Mouse (Mus musculus) adrenal gland, postnatal 0 days (tissue): ENCODE data around the gene Tbx6. TPM values are rescaled to one million over a fixed set of nuclear protein-coding genes. Genes with fewer than 3 reads are reported as not detected.

Experiments
- polyA plus RNA-seq: library from polyadenylated mRNA; unstranded; fragments of >200 nt; fragmentation: Nextera tagmentation; extraction: Ambion mirVana; gene quantifications from 2 replicates; pipeline ENCODE4 v1.2.1, GENCODE M21; 2015

The Tbx6 gene
- polyA plus RNA-seq, result 0.07 and 0.25 TPM in 2 replicates

GRCm38 (mm10) chr7:126780971-126781635 is at the start of gene Tbx6:
Gene Tbx6, plus strand, starts transcription at chr7:126781483.

GRCm38 (mm10) chr7:126759050-126759671 is 22.1 kb upstream of the Tbx6 start, which contains the start of gene Mapk3:
Gene Mapk3, plus strand, starts transcription at chr7:126759601.

GRCm38 (mm10) chr7:126766201-126766600 is 15.1 kb upstream of the Tbx6 start, which contains the start of gene Gdpd3:
Gene Gdpd3, plus strand, starts transcription at chr7:126766334.

GRCm38 (mm10) chr7:126776598-126777057 is 4.7 kb upstream of the Tbx6 start, which contains the start of gene Ypel3:
Gene Ypel3, plus strand, starts transcription at chr7:126776955.

GRCm38 (mm10) chr7:126791851-126792720 is 10.8 kb downstream of the Tbx6 start, which contains the start of gene Ppp4c:
Gene Ppp4c, minus strand, starts transcription at chr7:126792496.

GRCm38 (mm10) chr7:126797411-126798126 is 16.3 kb downstream of the Tbx6 start, which contains the start of gene Fam57b:
Gene Fam57b, plus strand, starts transcription at chr7:126797668.

GRCm38 (mm10) chr7:126831539-126831938 is 50.3 kb downstream of the Tbx6 start, which contains the start of gene 4930451I11Rik:
Gene 4930451I11Rik, minus strand, starts transcription at chr7:126831639.

Other genes with a start within 250 kb of the Tbx6 start
- 124 and 159 TPM in 2 replicates for gene Eif3c, start 215.1 kb upstream of the Tbx6 start, polyA plus RNA-seq
- 0.87 and 1.9 TPM in 2 replicates for gene Apobr, start 196.5 kb upstream of the Tbx6 start, polyA plus RNA-seq
- gene Cln3, start 195.7 kb upstream of the Tbx6 start, polyA plus RNA-seq, result 18.2 and 21.2 TPM in 2 replicates
- gene Il27, start 186.5 kb upstream of the Tbx6 start, polyA plus RNA-seq, result not detected in 2 replicates
- 25.1 and 37.7 TPM in 2 replicates for gene Nupr1, start 150.6 kb upstream of the Tbx6 start, polyA plus RNA-seq
- gene Sgf29, start 132.2 kb upstream of the Tbx6 start, polyA plus RNA-seq, result 21.8 and 29.0 TPM in 2 replicates
- gene Sult1a1, start 105.1 kb upstream of the Tbx6 start, polyA plus RNA-seq, result 41.3 and 56.5 TPM in 2 replicates
- gene Bola2, start 86.1 kb upstream of the Tbx6 start, polyA plus RNA-seq, result 164 and 213 TPM in 2 replicates
- 7.1 and 8.3 TPM in 2 replicates for gene Slx1b, start 85.7 kb upstream of the Tbx6 start, polyA plus RNA-seq
- gene Coro1a, start 73.7 kb upstream of the Tbx6 start, polyA plus RNA-seq, result 30.5 and 42.8 TPM in 2 replicates
- gene Mapk3, start 21.9 kb upstream of the Tbx6 start, polyA plus RNA-seq, result 85.9 and 91.2 TPM in 2 replicates
- gene Gdpd3, start 15.1 kb upstream of the Tbx6 start, polyA plus RNA-seq, result 1.4 and 2.6 TPM in 2 replicates
- gene Ypel3, start 4.5 kb upstream of the Tbx6 start, polyA plus RNA-seq, result 268 and 297 TPM in 2 replicates
- gene Ppp4c, start 11.0 kb downstream of the Tbx6 start, polyA plus RNA-seq, result 149 and 172 TPM in 2 replicates
- 3.6 and 8.0 TPM in 2 replicates for gene Fam57b, start 16.2 kb downstream of the Tbx6 start, polyA plus RNA-seq
- not detected in 2 replicates for gene 4930451I11Rik, start 50.2 kb downstream of the Tbx6 start, polyA plus RNA-seq
- 1.7 and 6.6 TPM in 2 replicates for gene Doc2a, start 65.9 kb downstream of the Tbx6 start, polyA plus RNA-seq
- gene Hirip3, start 80.5 kb downstream of the Tbx6 start, polyA plus RNA-seq, result 7.6 and 11.4 TPM in 2 replicates
- 49.7 and 55.2 TPM in 2 replicates for gene Ino80e, start 80.9 kb downstream of the Tbx6 start, polyA plus RNA-seq
- gene Taok2, start 103.2 kb downstream of the Tbx6 start, polyA plus RNA-seq, result 17.9 and 23.1 TPM in 2 replicates
- gene Tmem219, start 141.4 kb downstream of the Tbx6 start, polyA plus RNA-seq, result 50.5 and 58.1 TPM in 2 replicates
- gene Kctd13, start 147.4 kb downstream of the Tbx6 start, polyA plus RNA-seq, result 21.4 and 26.4 TPM in 2 replicates
- gene Asphd1, start 168.1 kb downstream of the Tbx6 start, polyA plus RNA-seq, result 1.0 and 1.3 TPM in 2 replicates
- 35.6 and 92.1 TPM in 2 replicates for gene Sez6l2, start 169.1 kb downstream of the Tbx6 start, polyA plus RNA-seq
- gene Cdipt, start 194.4 kb downstream of the Tbx6 start, polyA plus RNA-seq, result 79.0 and 102 TPM in 2 replicates
- 3.6 and 5.2 TPM in 2 replicates for gene Cdiptos, start 194.6 kb downstream of the Tbx6 start, polyA plus RNA-seq
- 30.4 and 57.1 TPM in 2 replicates for gene Mvp, start 233.1 kb downstream of the Tbx6 start, polyA plus RNA-seq
- 1.8 TPM in 1 of 2 replicates, not detected in the other for gene Pagr1b, start 235.0 kb downstream of the Tbx6 start, polyA plus RNA-seq
- gene Pagr1a, start 235.9 kb downstream of the Tbx6 start, polyA plus RNA-seq, result 34.5 and 46.8 TPM in 2 replicates
- 10.0 and 38.2 TPM in 2 replicates for gene Gm42742, start 239.6 kb downstream of the Tbx6 start, polyA plus RNA-seq
- 6.6 and 10.5 TPM in 2 replicates for gene Prrt2, start 239.7 kb downstream of the Tbx6 start, polyA plus RNA-seq
- 53.4 and 57.6 TPM in 2 replicates for gene Maz, start 245.6 kb downstream of the Tbx6 start, polyA plus RNA-seq